Mouse (Mus musculus) hindbrain, embryonic 10.5 days (tissue): ENCODE results near the gene Smco3. TPM values are rescaled to one million over a fixed set of nuclear protein-coding genes. Genes with fewer than 3 reads are reported as not detected.
A peak's percentile ranks its signal among the peaks of the same experiment; 100 is the strongest.

Experiments used
- DNase-seq: peaks from one replicate; pipeline ENCODE4 v3.0.0-alpha.2; 2017; ENCODE audit warnings: low spot score
- H3K27ac ChIP-seq: fragments of 300-500 bp; sonication (generic); 2 replicates; pipeline ENCODE4 v1.5.1; 2016; ENCODE audit warnings: mild to moderate bottlenecking, moderate library complexity
- H3K27me3 ChIP-seq: fragments of 300-500 bp; sonication (generic); 2 replicates; pipeline ENCODE4 v1.6.1; 2016; ENCODE audit warnings: mild to moderate bottlenecking; ENCODE audit not compliant: poor library complexity, insufficient read depth, severe bottlenecking
- H3K36me3 ChIP-seq: fragments of 300-500 bp; sonication (generic); 2 replicates; pipeline ENCODE4 v1.6.1; 2016; ENCODE audit warnings: mild to moderate bottlenecking, moderate library complexity
- H3K4me1 ChIP-seq: fragments of 300-500 bp; sonication (generic); replicated peaks from 2 replicates; pipeline ENCODE4 v1.6.1; 2016; ENCODE audit warnings: mild to moderate bottlenecking
- H3K4me3 ChIP-seq: fragments of 300-500 bp; sonication (generic); 2 replicates; pipeline ENCODE4 v1.5.1; 2016; ENCODE audit warnings: mild to moderate bottlenecking, moderate library complexity
- H3K9me3 ChIP-seq: fragments of 300-500 bp; sonication (generic); 2 replicates; pipeline ENCODE4 v1.6.1; 2016; ENCODE audit warnings: mild to moderate bottlenecking, moderate library complexity
- WGBS: fragments of 180-500 bp; shearing (Covaris S2); methylation state at CpG from one replicate; pipeline ENCODE4 v1.1.7; 2016; 5-methylcytosine and 5-hydroxymethylcytosine counted together
- polyA plus RNA-seq: library from polyadenylated mRNA; unstranded; fragments of >200 nt; fragmentation: Nextera tagmentation; extraction: Ambion mirVana; gene quantifications from 2 replicates; pipeline ENCODE4 v1.2.1, GENCODE M21; 2016

Smco3 gene
- polyA plus RNA-seq, 1 experiment from 2014 or later: not detected

- H3K4me3 ChIP-seq: peak within 1 kb of the TSS; percentile 26; the same call in 1 of the 2 replicates
- no peaks in the 10 kb centered on the region for H3K27me3 ChIP-seq
- no peaks in the 10 kb centered on the region for H3K9me3 ChIP-seq
- WGBS: 79% methylated on average over 18 of the region's 18 CpGs
- H3K4me1 ChIP-seq: peaks cover 12% of the 10 kb centered on the region; the same call in 1 of the 2 replicates
- peak within 1 kb of the TSS; percentile 69 for H3K27ac ChIP-seq
- no peaks in the 10 kb centered on the region for H3K36me3 ChIP-seq
- no peak for DNase-seq
Measured at GRCm38 (mm10) chr6:136857186-136857872, 22.1 kb upstream of the Smco3 start, which contains the start of gene Art4. Art4 (minus strand) TSS chr6:136857733.

- 75% methylated on average over 14 of the region's 14 CpGs for WGBS
- Histone ChIP-seq H3K9me3 (no peaks in the 10 kb centered on the region), H3K4me1 (peaks cover 12% of the 10 kb centered on the region; the same call in 1 of the 2 replicates), H3K27me3 (no peaks in the 10 kb centered on the region), H3K4me3 (peak overlapping the region; percentile 14; the same call in 1 of the 2 replicates), H3K27ac (no peak overlapping the region), H3K36me3 (no peaks in the 10 kb centered on the region)
- DNase-seq: no peak
Measured at GRCm38 (mm10) chr6:136856071-136856636, 20.9 kb upstream of the Smco3 start.

- no peaks in the 10 kb centered on the region for H3K9me3 ChIP-seq
- no peak overlapping the region for H3K27ac ChIP-seq
- H3K27me3 ChIP-seq: no peaks in the 10 kb centered on the region
- peaks cover 12% of the 10 kb centered on the region; the same call in 1 of the 2 replicates for H3K4me1 ChIP-seq
- 82% methylated on average over 2 of the region's 2 CpGs for WGBS
- H3K4me3 ChIP-seq: no peak overlapping the region
- no peak for DNase-seq
- H3K36me3 ChIP-seq: no peaks in the 10 kb centered on the region
Measured at GRCm38 (mm10) chr6:136855183-136855582, 19.9 kb upstream of the Smco3 start.

GRCm38 (mm10) chr6:136854361-136854781 is 19.1 kb upstream of the Smco3 start:
- DNase-seq: no peak
- Histone ChIP-seq H3K27me3 (no peaks in the 10 kb centered on the region), H3K4me1 (peaks cover 12% of the 10 kb centered on the region; the same call in 1 of the 2 replicates), H3K9me3 (no peaks in the 10 kb centered on the region), H3K27ac (no peak overlapping the region), H3K4me3 (no peak overlapping the region), H3K36me3 (no peaks in the 10 kb centered on the region)
- WGBS: 93% methylated on average over 11 of the region's 11 CpGs

- H3K27me3 ChIP-seq: no peaks in the 10 kb centered on the region
- 0 out of 2 replicates have a peak overlapping the region, but pooled peaks have one; percentile 53 for H3K27ac ChIP-seq
- peak; percentile 22 for DNase-seq
- H3K4me1 ChIP-seq: peaks cover 10% of the 10 kb centered on the region; the same call in 1 of the 2 replicates
- WGBS: 62% methylated on average over 3 of the region's 3 CpGs
- H3K36me3 ChIP-seq: no peaks in the 10 kb centered on the region
- no peaks in the 10 kb centered on the region for H3K9me3 ChIP-seq
- no peak overlapping the region for H3K4me3 ChIP-seq
Measured at GRCm38 (mm10) chr6:136852762-136853161, 17.5 kb upstream of the Smco3 start.

- no peak for DNase-seq
- 87% methylated on average over 4 of the region's 4 CpGs for WGBS
- no peaks in the 10 kb centered on the region for H3K27me3 ChIP-seq
- H3K27ac ChIP-seq: 0 out of 2 replicates have a peak overlapping the region, but pooled peaks have one; percentile 53
- H3K4me1 ChIP-seq: peaks cover 6% of the 10 kb centered on the region; the same call in 1 of the 2 replicates
- H3K36me3 ChIP-seq: no peaks in the 10 kb centered on the region
- no peaks in the 10 kb centered on the region for H3K9me3 ChIP-seq
- no peak overlapping the region for H3K4me3 ChIP-seq
Measured at GRCm38 (mm10) chr6:136852348-136852747, 17.1 kb upstream of the Smco3 start.

- H3K27me3 ChIP-seq: no peaks in the 10 kb centered on the region
- WGBS: 81% methylated on average over 6 of the region's 6 CpGs
- H3K36me3 ChIP-seq: no peaks in the 10 kb centered on the region
- no peak overlapping the region for H3K4me3 ChIP-seq
- peaks cover 5% of the 10 kb centered on the region; the same call in 1 of the 2 replicates for H3K4me1 ChIP-seq
- H3K27ac ChIP-seq: no peak overlapping the region
- no peaks in the 10 kb centered on the region for H3K9me3 ChIP-seq
- no peak for DNase-seq
Measured at GRCm38 (mm10) chr6:136850267-136850666, 15.0 kb upstream of the Smco3 start.

GRCm38 (mm10) chr6:136848971-136849370 is 13.7 kb upstream of the Smco3 start:
- DNase-seq: no peak
- no peaks in the 10 kb centered on the region for H3K9me3 ChIP-seq
- peaks cover 5% of the 10 kb centered on the region; the same call in 1 of the 2 replicates for H3K4me1 ChIP-seq
- 88% methylated on average over 5 of the region's 5 CpGs for whole genome bisulfite sequencing
- H3K27me3 ChIP-seq: no peaks in the 10 kb centered on the region
- H3K36me3 ChIP-seq: no peaks in the 10 kb centered on the region
- H3K27ac ChIP-seq: no peak overlapping the region
- H3K4me3 ChIP-seq: no peak overlapping the region

- no peak for DNase-seq
- Histone ChIP-seq H3K9me3 (no peaks in the 10 kb centered on the region), H3K4me3 (no peak overlapping the region), H3K27ac (no peak overlapping the region), H3K4me1 (peaks cover 5% of the 10 kb centered on the region; the same call in 1 of the 2 replicates), H3K36me3 (no peaks in the 10 kb centered on the region), H3K27me3 (no peaks in the 10 kb centered on the region)
- 94% methylated on average over 8 of the region's 8 CpGs for WGBS
Measured at GRCm38 (mm10) chr6:136848399-136848798, 13.1 kb upstream of the Smco3 start.

GRCm38 (mm10) chr6:136847790-136848189 is 12.5 kb upstream of the Smco3 start:
- H3K4me3 ChIP-seq: no peak overlapping the region
- DNase-seq: peak; percentile 46
- H3K9me3 ChIP-seq: no peaks in the 10 kb centered on the region
- no peak overlapping the region for H3K27ac ChIP-seq
- H3K36me3 ChIP-seq: no peaks in the 10 kb centered on the region
- peaks cover 3% of the 10 kb centered on the region; the same call in 1 of the 2 replicates for H3K4me1 ChIP-seq
- 26% methylated on average over 2 of the region's 2 CpGs for WGBS
- no peaks in the 10 kb centered on the region for H3K27me3 ChIP-seq

- Histone ChIP-seq H3K27ac (no peak overlapping the region), H3K9me3 (no peaks in the 10 kb centered on the region), H3K4me3 (no peak overlapping the region), H3K4me1 (no peaks in the 10 kb centered on the region; the same call in 1 of the 2 replicates), H3K36me3 (no peaks in the 10 kb centered on the region), H3K27me3 (no peaks in the 10 kb centered on the region)
- no peak for DNase-seq
- 92% methylated on average over 3 of the region's 3 CpGs for WGBS
Measured at GRCm38 (mm10) chr6:136847267-136847666, 12.0 kb upstream of the Smco3 start.

- Histone ChIP-seq H3K36me3 (no peaks in the 10 kb centered on the region), H3K4me3 (no peak overlapping the region), H3K27ac (no peak overlapping the region), H3K4me1 (no peaks in the 10 kb centered on the region; the same call in 1 of the 2 replicates), H3K9me3 (no peaks in the 10 kb centered on the region), H3K27me3 (no peaks in the 10 kb centered on the region)
- DNase-seq: no peak
- WGBS: 64% methylated on average over 5 of the region's 5 CpGs
Measured at GRCm38 (mm10) chr6:136845706-136846480, 10.6 kb upstream of the Smco3 start.
